Mouse (Mus musculus): ENCODE measurements at regions not wholly inside any gene's neighbourhood (a gene's known extent, or its start where the extent isn't known, plus 50 kb on each side); places are given as distances from the start of the nearest gene placed in this dataset.
A peak's percentile ranks its signal among the peaks of the same experiment; 100 is the strongest.

GRCm38 (mm10) chr4:56664921-56665320, 74.9 kb upstream of the Gm26657 start:
- Histone ChIP-seq H3K27me3 (ENCODE audit: control insufficient read depth, insufficient read depth, low read length) (no peaks in the 10 kb centered on the region), H3K9ac (ENCODE audit: low read depth, low read length, severe bottlenecking) (no peak overlapping the region), H3K27ac (replicated peaks; ENCODE audit: low read depth, low read length) (no peak overlapping the region), H3K4me1 (ENCODE audit: control insufficient read depth, insufficient read depth, low read length) (no peaks in the 10 kb centered on the region), H3K9me3 (ENCODE audit: control insufficient read depth, low read length) (no peaks in the 10 kb centered on the region), H3K4me2 (replicated peaks; ENCODE audit: low read depth, low read length, severe bottlenecking) (no peak overlapping the region), H3K4me3 (replicated peaks; ENCODE audit: low read length) (no peak overlapping the region), H3K36me3 (ENCODE audit: control insufficient read depth, insufficient read depth, low read length) (no peaks in the 10 kb centered on the region)
- 58% methylated on average over 2 of the region's 2 CpGs for WGBS
- DNase-seq (ENCODE audit: low spot score), result no peak
- TF ChIP-seq POLR2A (IDR thresholded peaks at IDR 0.05; ENCODE audit: borderline replicate concordance, extremely low read depth, insufficient read depth, insufficient read length), result no peak
- no peak for ATAC-seq (ENCODE audit: low FRiP score, low read depth)

GRCm38 (mm10) chr4:56661816-56662215, 78.1 kb upstream of the Gm26657 start:
- H3K27me3 ChIP-seq (ENCODE audit: control insufficient read depth, insufficient read depth, low read length), result no peaks in the 10 kb centered on the region
- H3K4me1 ChIP-seq (ENCODE audit: control insufficient read depth, insufficient read depth, low read length), result peaks cover 9% of the 10 kb centered on the region
- H3K27ac ChIP-seq (replicated peaks; ENCODE audit: low read depth, low read length), result no peak overlapping the region
- 78% methylated on average over 5 of the region's 5 CpGs for WGBS
- H3K9ac ChIP-seq (ENCODE audit: low read depth, low read length, severe bottlenecking), result no peak overlapping the region
- no peaks in the 10 kb centered on the region for H3K36me3 ChIP-seq (ENCODE audit: control insufficient read depth, insufficient read depth, low read length)
- H3K4me2 ChIP-seq (replicated peaks; ENCODE audit: low read depth, low read length, severe bottlenecking), result no peak overlapping the region
- ATAC-seq (ENCODE audit: low FRiP score, low read depth) (no peak), DNase-seq (ENCODE audit: low spot score) (no peak)
- TF ChIP-seq POLR2A (IDR thresholded peaks at IDR 0.05; ENCODE audit: borderline replicate concordance, extremely low read depth, insufficient read depth, insufficient read length), result no peak
- H3K9me3 ChIP-seq (ENCODE audit: control insufficient read depth, low read length), result no peaks in the 10 kb centered on the region
- H3K4me3 ChIP-seq (replicated peaks; ENCODE audit: low read length), result no peak overlapping the region

GRCm38 (mm10) chr4:56657046-56657445, 82.8 kb upstream of the Gm26657 start:
- ATAC-seq (ENCODE audit: low FRiP score, low read depth) (peak; percentile 63; the same call in 1 of the 2 replicates), DNase-seq (ENCODE audit: low spot score) (peak; percentile 64)
- H3K4me2 ChIP-seq (replicated peaks; ENCODE audit: low read depth, low read length, severe bottlenecking), result no peak overlapping the region
- H3K9ac ChIP-seq (ENCODE audit: low read depth, low read length, severe bottlenecking), result no peak overlapping the region
- no peak for TF ChIP-seq POLR2A (IDR thresholded peaks at IDR 0.05; ENCODE audit: borderline replicate concordance, extremely low read depth, insufficient read depth, insufficient read length)
- 14% methylated on average over 3 of the region's 3 CpGs for WGBS
- no peaks in the 10 kb centered on the region for H3K27me3 ChIP-seq (ENCODE audit: control insufficient read depth, insufficient read depth, low read length)
- no peak overlapping the region for H3K27ac ChIP-seq (replicated peaks; ENCODE audit: low read depth, low read length)
- peaks cover 9% of the 10 kb centered on the region for H3K4me1 ChIP-seq (ENCODE audit: control insufficient read depth, insufficient read depth, low read length)
- no peaks in the 10 kb centered on the region for H3K9me3 ChIP-seq (ENCODE audit: control insufficient read depth, low read length)
- H3K36me3 ChIP-seq (ENCODE audit: control insufficient read depth, insufficient read depth, low read length), result no peaks in the 10 kb centered on the region
- no peak overlapping the region for H3K4me3 ChIP-seq (replicated peaks; ENCODE audit: low read length)

GRCm38 (mm10) chr4:56654327-56654726, 85.5 kb upstream of the Gm26657 start:
- H3K4me3 ChIP-seq (replicated peaks; ENCODE audit: low read length), result no peak overlapping the region
- peaks cover 9% of the 10 kb centered on the region for H3K4me1 ChIP-seq (ENCODE audit: control insufficient read depth, insufficient read depth, low read length)
- no peak overlapping the region for H3K4me2 ChIP-seq (replicated peaks; ENCODE audit: low read depth, low read length, severe bottlenecking)
- DNase-seq (ENCODE audit: low spot score), result no peak
- H3K9ac ChIP-seq (ENCODE audit: low read depth, low read length, severe bottlenecking), result no peak overlapping the region
- no peak overlapping the region for H3K27ac ChIP-seq (replicated peaks; ENCODE audit: low read depth, low read length)
- TF ChIP-seq POLR2A (IDR thresholded peaks at IDR 0.05; ENCODE audit: borderline replicate concordance, extremely low read depth, insufficient read depth, insufficient read length), result no peak
- H3K9me3 ChIP-seq (ENCODE audit: control insufficient read depth, low read length), result no peaks in the 10 kb centered on the region
- no peaks in the 10 kb centered on the region for H3K36me3 ChIP-seq (ENCODE audit: control insufficient read depth, insufficient read depth, low read length)
- H3K27me3 ChIP-seq (ENCODE audit: control insufficient read depth, insufficient read depth, low read length), result no peaks in the 10 kb centered on the region
- ATAC-seq (ENCODE audit: low FRiP score, low read depth), result no peak
- 73% methylated on average over 4 of the region's 4 CpGs for WGBS

- Histone ChIP-seq H3K4me2 (replicated peaks; ENCODE audit: low read depth, low read length, severe bottlenecking) (no peak overlapping the region), H3K4me3 (replicated peaks; ENCODE audit: low read length) (no peak overlapping the region), H3K4me1 (ENCODE audit: control insufficient read depth, insufficient read depth, low read length) (peaks cover 9% of the 10 kb centered on the region), H3K27ac (replicated peaks; ENCODE audit: low read depth, low read length) (no peak overlapping the region), H3K36me3 (ENCODE audit: control insufficient read depth, insufficient read depth, low read length) (no peaks in the 10 kb centered on the region), H3K9me3 (ENCODE audit: control insufficient read depth, low read length) (no peaks in the 10 kb centered on the region), H3K9ac (ENCODE audit: low read depth, low read length, severe bottlenecking) (no peak overlapping the region), H3K27me3 (ENCODE audit: control insufficient read depth, insufficient read depth, low read length) (no peaks in the 10 kb centered on the region)
- DNase-seq (ENCODE audit: low spot score) (no peak), ATAC-seq (ENCODE audit: low FRiP score, low read depth) (no peak)
- no peak for TF ChIP-seq POLR2A (IDR thresholded peaks at IDR 0.05; ENCODE audit: borderline replicate concordance, extremely low read depth, insufficient read depth, insufficient read length)
- 83% methylated on average over 5 of the region's 5 CpGs for WGBS
Observed at GRCm38 (mm10) chr4:56652819-56653218, 87.1 kb upstream of the Gm26657 start.

- Histone ChIP-seq H3K27ac (replicated peaks; ENCODE audit: low read depth, low read length) (no peak overlapping the region), H3K4me3 (replicated peaks; ENCODE audit: low read length) (no peak overlapping the region), H3K9me3 (ENCODE audit: control insufficient read depth, low read length) (no peaks in the 10 kb centered on the region), H3K4me1 (ENCODE audit: control insufficient read depth, insufficient read depth, low read length) (peaks cover 3% of the 10 kb centered on the region; the same call in 1 of the 2 replicates), H3K4me2 (replicated peaks; ENCODE audit: low read depth, low read length, severe bottlenecking) (no peak overlapping the region), H3K9ac (ENCODE audit: low read depth, low read length, severe bottlenecking) (no peak overlapping the region), H3K27me3 (ENCODE audit: control insufficient read depth, insufficient read depth, low read length) (no peaks in the 10 kb centered on the region), H3K36me3 (ENCODE audit: control insufficient read depth, insufficient read depth, low read length) (no peaks in the 10 kb centered on the region)
- ATAC-seq (ENCODE audit: low FRiP score, low read depth), result no peak
- no peak for DNase-seq (ENCODE audit: low spot score)
- TF ChIP-seq POLR2A (IDR thresholded peaks at IDR 0.05; ENCODE audit: borderline replicate concordance, extremely low read depth, insufficient read depth, insufficient read length), result no peak
- 69% methylated on average over 1 of the region's 1 CpGs for WGBS
Observed at GRCm38 (mm10) chr4:56649731-56650130, 90.1 kb upstream of the Gm26657 start.

Data from limb, embryonic 14.5 days (tissue).